Mouse (Mus musculus): ENCODE results near the gene Cdx2. TPM values are rescaled to one million over a fixed set of nuclear protein-coding genes. Genes with fewer than 3 reads are reported as not detected.

The Cdx2 gene
- not detected in 2 replicates for polyA plus RNA-seq (2016; fragmentation: Nextera tagmentation; extraction: Ambion mirVana)

GRCm38 (mm10) chr5:147306638-147307397, at the start of gene Cdx2:
TSS of gene Cdx2 (minus strand) at chr5:147307270.
- Histone ChIP-seq H3K4me2 (peak within 1 kb of the TSS; percentile 42), H3K36me3 (no peaks in the 10 kb centered on the region), H3K9me3 (no peaks in the 10 kb centered on the region), H3K4me3 (replicated peaks) (peak within 1 kb of the TSS; percentile 27), H3K9ac (replicated peaks) (no peak within 1 kb of the TSS), H3K4me1 (replicated peaks) (peaks cover 32% of the 10 kb centered on the region), H3K27ac (no peak within 1 kb of the TSS), H3K27me3 (peaks cover 100% of the 10 kb centered on the region)
- ATAC-seq (ENCODE audit: insufficient number of reproducible peaks, insufficient read depth, low FRiP score, low TSS enrichment, low read depth) = no peak; the same call in 1 of the 2 replicates
- WGBS = under 1% methylated on average over 63 of the region's 63 CpGs

GRCm38 (mm10) chr5:147356260-147357055, 49.4 kb upstream of the Cdx2 start:
- H3K4me3 ChIP-seq (replicated peaks) = no peak overlapping the region
- no peak for ATAC-seq (ENCODE audit: insufficient number of reproducible peaks, insufficient read depth, low FRiP score, low TSS enrichment, low read depth)
- peaks cover 8% of the 10 kb centered on the region; the same call in 1 of the 2 replicates for H3K27me3 ChIP-seq
- H3K9ac ChIP-seq (replicated peaks) = no peak overlapping the region
- no peak overlapping the region for H3K27ac ChIP-seq
- H3K9me3 ChIP-seq = no peaks in the 10 kb centered on the region
- H3K4me2 ChIP-seq = no peak overlapping the region
- H3K4me1 ChIP-seq (replicated peaks) = no peaks in the 10 kb centered on the region
- no peaks in the 10 kb centered on the region for H3K36me3 ChIP-seq
- WGBS = 93% methylated on average over 13 of the region's 13 CpGs

- whole genome bisulfite sequencing = 70% methylated on average over 3 of the region's 3 CpGs
- no peak for ATAC-seq (ENCODE audit: insufficient number of reproducible peaks, insufficient read depth, low FRiP score, low TSS enrichment, low read depth)
- H3K4me3 ChIP-seq (replicated peaks) = no peak overlapping the region
- H3K27me3 ChIP-seq = peaks cover 8% of the 10 kb centered on the region; the same call in 1 of the 2 replicates
- no peak overlapping the region for H3K9ac ChIP-seq (replicated peaks)
- no peak overlapping the region for H3K4me2 ChIP-seq
- H3K27ac ChIP-seq = no peak overlapping the region
- H3K4me1 ChIP-seq (replicated peaks) = no peaks in the 10 kb centered on the region
- H3K9me3 ChIP-seq = no peaks in the 10 kb centered on the region
- H3K36me3 ChIP-seq = no peaks in the 10 kb centered on the region
Observed at GRCm38 (mm10) chr5:147355788-147356187, 48.7 kb upstream of the Cdx2 start.

GRCm38 (mm10) chr5:147354985-147355384, 47.9 kb upstream of the Cdx2 start:
- no peak overlapping the region for H3K4me2 ChIP-seq
- no peak overlapping the region for H3K4me3 ChIP-seq (replicated peaks)
- 77% methylated on average over 8 of the region's 8 CpGs for WGBS

GRCm38 (mm10) chr5:147354161-147354780, 47.2 kb upstream of the Cdx2 start:
- Histone ChIP-seq H3K4me3 (replicated peaks) (no peak overlapping the region), H3K27me3 (peaks cover 8% of the 10 kb centered on the region; the same call in 1 of the 2 replicates), H3K27ac (no peak overlapping the region), H3K36me3 (no peaks in the 10 kb centered on the region), H3K9me3 (no peaks in the 10 kb centered on the region), H3K4me1 (replicated peaks) (no peaks in the 10 kb centered on the region), H3K9ac (replicated peaks) (no peak overlapping the region), H3K4me2 (no peak overlapping the region)
- WGBS = 58% methylated on average over 17 of the region's 17 CpGs
- no peak for ATAC-seq (ENCODE audit: insufficient number of reproducible peaks, insufficient read depth, low FRiP score, low TSS enrichment, low read depth)

More at GRCm38 (mm10) chr5:147354985-147355384, 47.9 kb upstream of the Cdx2 start:
- Histone ChIP-seq H3K9me3 (no peaks in the 10 kb centered on the region), H3K27me3 (peaks cover 8% of the 10 kb centered on the region; the same call in 1 of the 2 replicates), H3K27ac (no peak overlapping the region), H3K9ac (replicated peaks) (no peak overlapping the region), H3K36me3 (no peaks in the 10 kb centered on the region), H3K4me1 (replicated peaks) (no peaks in the 10 kb centered on the region)
- no peak for ATAC-seq (ENCODE audit: insufficient number of reproducible peaks, insufficient read depth, low FRiP score, low TSS enrichment, low read depth)

GRCm38 (mm10) chr5:147351931-147352330, 44.9 kb upstream of the Cdx2 start:
- ATAC-seq (ENCODE audit: insufficient number of reproducible peaks, insufficient read depth, low FRiP score, low TSS enrichment, low read depth) = no peak
- no peaks in the 10 kb centered on the region for H3K9me3 ChIP-seq
- no peak overlapping the region for H3K9ac ChIP-seq (replicated peaks)
- H3K4me3 ChIP-seq (replicated peaks) = no peak overlapping the region
- no peak overlapping the region for H3K27ac ChIP-seq
- H3K4me2 ChIP-seq = no peak overlapping the region
- H3K36me3 ChIP-seq = no peaks in the 10 kb centered on the region
- no peaks in the 10 kb centered on the region; the same call in 1 of the 2 replicates for H3K4me1 ChIP-seq (replicated peaks)
- 90% methylated on average over 8 of the region's 8 CpGs for WGBS
- H3K27me3 ChIP-seq = peaks cover 8% of the 10 kb centered on the region; the same call in 1 of the 2 replicates

- no peaks in the 10 kb centered on the region for H3K36me3 ChIP-seq
- no peak overlapping the region for H3K27ac ChIP-seq
- no peak for ATAC-seq (ENCODE audit: insufficient number of reproducible peaks, insufficient read depth, low FRiP score, low TSS enrichment, low read depth)
- 66% methylated on average over 1 of the region's 1 CpGs for WGBS
- no peak overlapping the region for H3K4me3 ChIP-seq (replicated peaks)
- no peak overlapping the region for H3K9ac ChIP-seq (replicated peaks)
- no peaks in the 10 kb centered on the region for H3K9me3 ChIP-seq
- H3K27me3 ChIP-seq = 0 out of 2 replicates have a peak, but pooled peaks cover 3% of the 10 kb centered on the region
- peaks cover 3% of the 10 kb centered on the region for H3K4me1 ChIP-seq (replicated peaks)
- no peak overlapping the region for H3K4me2 ChIP-seq
Observed at GRCm38 (mm10) chr5:147345981-147346380, 38.9 kb upstream of the Cdx2 start.

- Histone ChIP-seq H3K4me1 (replicated peaks) (peaks cover 6% of the 10 kb centered on the region), H3K4me2 (no peak overlapping the region), H3K9ac (replicated peaks) (no peak overlapping the region), H3K27me3 (0 out of 2 replicates have a peak, but pooled peaks cover 3% of the 10 kb centered on the region), H3K4me3 (replicated peaks) (no peak overlapping the region), H3K9me3 (no peaks in the 10 kb centered on the region), H3K36me3 (no peaks in the 10 kb centered on the region), H3K27ac (no peak overlapping the region)
- WGBS = 87% methylated on average over 10 of the region's 10 CpGs
- ATAC-seq (ENCODE audit: insufficient number of reproducible peaks, insufficient read depth, low FRiP score, low TSS enrichment, low read depth) = no peak
Observed at GRCm38 (mm10) chr5:147343904-147344303, 36.8 kb upstream of the Cdx2 start.

GRCm38 (mm10) chr5:147342901-147343300, 35.8 kb upstream of the Cdx2 start:
- H3K9ac ChIP-seq (replicated peaks) = no peak overlapping the region
- H3K27me3 ChIP-seq = 0 out of 2 replicates have a peak, but pooled peaks cover 3% of the 10 kb centered on the region
- H3K36me3 ChIP-seq = no peaks in the 10 kb centered on the region
- no peaks in the 10 kb centered on the region for H3K9me3 ChIP-seq
- no peak overlapping the region for H3K4me3 ChIP-seq (replicated peaks)
- 89% methylated on average over 6 of the region's 6 CpGs for WGBS
- H3K4me2 ChIP-seq = no peak overlapping the region
- no peak for ATAC-seq (ENCODE audit: insufficient number of reproducible peaks, insufficient read depth, low FRiP score, low TSS enrichment, low read depth)
- peaks cover 6% of the 10 kb centered on the region for H3K4me1 ChIP-seq (replicated peaks)
- no peak overlapping the region for H3K27ac ChIP-seq

- H3K9ac ChIP-seq (replicated peaks) = no peak overlapping the region
- no peaks in the 10 kb centered on the region for H3K9me3 ChIP-seq
- H3K4me2 ChIP-seq = no peak overlapping the region
- H3K27ac ChIP-seq = no peak overlapping the region
- H3K27me3 ChIP-seq = 0 out of 2 replicates have a peak, but pooled peaks cover 3% of the 10 kb centered on the region
- H3K4me3 ChIP-seq (replicated peaks) = no peak overlapping the region
- peaks cover 6% of the 10 kb centered on the region for H3K4me1 ChIP-seq (replicated peaks)
- WGBS = 39% methylated on average over 13 of the region's 13 CpGs
- ATAC-seq (ENCODE audit: insufficient number of reproducible peaks, insufficient read depth, low FRiP score, low TSS enrichment, low read depth) = no peak
- no peaks in the 10 kb centered on the region for H3K36me3 ChIP-seq
Observed at GRCm38 (mm10) chr5:147340741-147341414, 33.8 kb upstream of the Cdx2 start.
